Mouse (Mus musculus) liver, adult 2 months (tissue): ENCODE results near the gene Lsr. TPM values are rescaled to one million over a fixed set of nuclear protein-coding genes. Genes with fewer than 3 reads are reported as not detected.

Source experiments
- DNase-seq: peaks from one replicate; pipeline ENCODE4 v3.0.0-alpha.2; 2011; ENCODE audit warnings: low read depth, low spot score; ENCODE audit errors: extremely low read depth
- H3K27ac ChIP-seq: fragments of 200-500 bp; replicated peaks from 2 replicates; pipeline ENCODE4 v1.5.1; 2012; ENCODE audit warnings: low read depth, mild to moderate bottlenecking, control low read depth, inconsistent platforms, low read length; ENCODE audit not compliant: insufficient read depth
- H3K27me3 ChIP-seq: fragments of 200-500 bp; 2 replicates; pipeline ENCODE4 v1.6.1; 2012; ENCODE audit warnings: mild to moderate bottlenecking, moderate library complexity, low read length, inconsistent platforms; ENCODE audit not compliant: control insufficient read depth, insufficient read depth
- H3K36me3 ChIP-seq: fragments of 200-500 bp; 2 replicates; pipeline ENCODE4 v1.6.1; 2012; ENCODE audit warnings: low read length, inconsistent platforms; ENCODE audit not compliant: control insufficient read depth, insufficient read depth
- H3K4me1 ChIP-seq: fragments of 200-500 bp; 2 replicates; pipeline ENCODE4 v1.6.1; 2011; ENCODE audit warnings: low read length; ENCODE audit not compliant: control insufficient read depth, insufficient read depth
- H3K4me3 ChIP-seq: fragments of 200-500 bp; 2 replicates; pipeline ENCODE4 v1.5.1; 2011; ENCODE audit warnings: low read depth, mild to moderate bottlenecking, control low read depth, low read length, moderate library complexity; ENCODE audit not compliant: insufficient read depth
- H3K79me2 ChIP-seq: fragments of 200-500 bp; 2 replicates; pipeline ENCODE4 v1.6.1; 2012; ENCODE audit warnings: inconsistent platforms, mild to moderate bottlenecking, low read length, moderate library complexity; ENCODE audit not compliant: control insufficient read depth, insufficient read depth
- H3K9ac ChIP-seq: fragments of 200-500 bp; 2 replicates; pipeline ENCODE4 v1.6.1; 2012; ENCODE audit warnings: low read depth, mild to moderate bottlenecking, control low read depth, inconsistent platforms, low read length
- CTCF ChIP-seq: fragments of 200-500 bp; IDR thresholded peaks from 2 replicates; pipeline ENCODE4 v1.5.1; 2011; ENCODE audit warnings: low read depth, low read length, control low read depth
- POLR2A ChIP-seq: fragments of 200-500 bp; IDR thresholded peaks from 2 replicates; pipeline ENCODE4 v1.6.1; 2011; ENCODE audit warnings: low read length, control low read depth; ENCODE audit not compliant: insufficient read depth; ENCODE audit errors: extremely low read depth
- WGBS: fragments of 180-500 bp; shearing (Covaris S2); methylation state at CpG from one replicate; pipeline ENCODE4 v1.1.7; 2018; 5-methylcytosine and 5-hydroxymethylcytosine counted together
- polyA plus RNA-seq: library from polyadenylated mRNA; depleted of rRNA; stranded (reverse); fragments of >200 nt; gene quantifications from 2 replicates; pipeline ENCODE4 v1.2.3, GENCODE M21; 2012; rRNA removed
- total RNA-seq: library from RNA; depleted of rRNA; stranded (reverse); fragments of >200 nt; gene quantifications from 2 replicates; pipeline ENCODE4 v1.2.3, GENCODE M21; 2014; rRNA removed

Gene Lsr
- total RNA-seq (75.7 and 86.7 TPM in 2 replicates), polyA plus RNA-seq (289 and 362 TPM in 2 replicates)

- peaks cover 29% of the 10 kb centered on the region for H3K4me1 ChIP-seq
- no peaks in the 10 kb centered on the region for H3K27me3 ChIP-seq
- no peak for DNase-seq
- H3K79me2 ChIP-seq: peaks cover 20% of the 10 kb centered on the region
- H3K36me3 ChIP-seq: peaks cover 8% of the 10 kb centered on the region; the same call in 1 of the 2 replicates
- peak within 1 kb of the TSS; percentile 82 for H3K4me3 ChIP-seq
- WGBS: under 1% methylated on average over 19 of the region's 19 CpGs
- TF ChIP-seq CTCF (no peak), POLR2A (peak; percentile 78)
- peak within 1 kb of the TSS; percentile 96 for H3K27ac ChIP-seq
- H3K9ac ChIP-seq: peak within 1 kb of the TSS; percentile 98
These were observed at the start of gene Lsr for GRCm38 (mm10) chr7:30973251-30973500. Gene Lsr (minus strand): TSS chr7:30973464.

GRCm38 (mm10) chr7:31017104-31017901, 44.0 kb upstream of the Lsr start:
- no peaks in the 10 kb centered on the region for H3K27me3 ChIP-seq
- H3K27ac ChIP-seq: no peak overlapping the region
- H3K36me3 ChIP-seq: no peaks in the 10 kb centered on the region
- WGBS: 62% methylated on average over 10 of the region's 10 CpGs
- H3K4me1 ChIP-seq: peaks cover 5% of the 10 kb centered on the region; the same call in 1 of the 2 replicates
- DNase-seq: peak; percentile 19
- H3K79me2 ChIP-seq: no peaks in the 10 kb centered on the region
- TF ChIP-seq POLR2A (no peak), CTCF (no peak)
- H3K9ac ChIP-seq: no peak overlapping the region
- no peak overlapping the region for H3K4me3 ChIP-seq

GRCm38 (mm10) chr7:31012971-31013370, 39.7 kb upstream of the Lsr start:
- no peak for TF ChIP-seq CTCF
- TF ChIP-seq POLR2A: no peak
- Histone ChIP-seq H3K4me1 (peaks cover 5% of the 10 kb centered on the region; the same call in 1 of the 2 replicates), H3K27ac (no peak overlapping the region), H3K79me2 (no peaks in the 10 kb centered on the region), H3K27me3 (no peaks in the 10 kb centered on the region), H3K4me3 (no peak overlapping the region), H3K36me3 (no peaks in the 10 kb centered on the region), H3K9ac (no peak overlapping the region)
- WGBS: 27% methylated on average over 5 of the region's 5 CpGs
- DNase-seq: peak; percentile 69

GRCm38 (mm10) chr7:31008889-31009288, 35.6 kb upstream of the Lsr start:
- Histone ChIP-seq H3K79me2 (no peaks in the 10 kb centered on the region), H3K4me3 (no peak overlapping the region), H3K36me3 (no peaks in the 10 kb centered on the region), H3K9ac (no peak overlapping the region), H3K4me1 (peaks cover 5% of the 10 kb centered on the region; the same call in 1 of the 2 replicates), H3K27me3 (no peaks in the 10 kb centered on the region), H3K27ac (no peak overlapping the region)
- DNase-seq: no peak
- WGBS: 76% methylated on average over 3 of the region's 3 CpGs
- TF ChIP-seq POLR2A (no peak), CTCF (no peak)

GRCm38 (mm10) chr7:31008175-31008574, 34.9 kb upstream of the Lsr start:
- DNase-seq: peak; percentile 19
- WGBS: 41% methylated on average over 1 of the region's 1 CpGs
- Histone ChIP-seq H3K9ac (no peak overlapping the region), H3K36me3 (no peaks in the 10 kb centered on the region), H3K4me3 (no peak overlapping the region), H3K27ac (no peak overlapping the region), H3K79me2 (no peaks in the 10 kb centered on the region), H3K27me3 (no peaks in the 10 kb centered on the region), H3K4me1 (peaks cover 4% of the 10 kb centered on the region; the same call in 1 of the 2 replicates)
- TF ChIP-seq POLR2A (no peak), CTCF (no peak)

- H3K9ac ChIP-seq: no peak overlapping the region
- DNase-seq: no peak
- no peak for TF ChIP-seq POLR2A
- no peak for TF ChIP-seq CTCF
- H3K79me2 ChIP-seq: no peaks in the 10 kb centered on the region
- H3K27ac ChIP-seq: no peak overlapping the region
- H3K4me3 ChIP-seq: no peak overlapping the region
- 89% methylated on average over 1 of the region's 1 CpGs for WGBS
- H3K36me3 ChIP-seq: no peaks in the 10 kb centered on the region
- no peaks in the 10 kb centered on the region for H3K27me3 ChIP-seq
- H3K4me1 ChIP-seq: peaks cover 2% of the 10 kb centered on the region; the same call in 1 of the 2 replicates
These were observed 34.5 kb upstream of the Lsr start for GRCm38 (mm10) chr7:31007775-31008174.
